Comparison of ENCODE assay signal across 20 mouse cellular contexts in the genomic region with DNA sequence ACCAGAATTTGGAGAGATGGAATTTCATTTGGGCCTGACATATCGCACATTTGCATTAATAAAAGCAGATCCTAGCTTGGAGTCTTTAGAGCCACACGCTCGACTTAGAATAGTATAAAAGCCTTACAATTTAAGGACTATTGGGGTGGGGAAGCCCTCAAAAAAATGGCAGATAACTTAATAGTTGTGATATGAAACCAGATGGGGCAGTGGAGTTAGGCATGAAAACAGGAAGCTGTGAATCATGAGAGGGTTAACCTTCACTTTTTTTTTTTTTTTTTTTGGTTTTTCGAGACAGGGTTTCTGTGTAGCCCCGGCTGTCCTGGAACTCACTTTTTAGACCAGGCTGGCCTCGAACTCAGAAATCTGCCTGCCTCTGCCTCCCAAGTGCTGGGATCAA. TPM values are rescaled to one million over a fixed set of nuclear protein-coding genes. Genes with fewer than 3 reads are reported as not detected.
"Had no signal": no experiment of that assay in that cellular context is flagged by ENCODE, and none has a peak within 500 bp of the region (broad histone marks: within the 10 kb centered on the region; RNA-seq: fewer than 3 reads in every experiment).

No protein-coding gene starts in this region.

- ATAC-seq: inflammation-experienced regulatory T-cells, adult 6 months; intestine, embryonic 16.5 days had no signal

- H3K27ac ChIP-seq: limb, embryonic 10.5 days; limb, embryonic 13.5 days; stomach, embryonic 15.5 days had no signal

- H3K4me1 ChIP-seq: stomach, embryonic 15.5 days had no signal

- DNase-seq: kidney, adult 18-20 months; kidney, postnatal 14 days; kidney, postnatal 4 days; lung, postnatal 14 days; midbrain, embryonic 14.5 days; right cerebral cortex, postnatal 14 days; right cerebral cortex, postnatal 4 days; thymus, postnatal 25 days had no signal

- H3K36me3 ChIP-seq: limb, embryonic 10.5 days; limb, embryonic 13.5 days; stomach, embryonic 15.5 days had no signal

- H3K4me3 ChIP-seq: limb, embryonic 10.5 days; limb, embryonic 13.5 days; stomach, embryonic 15.5 days had no signal

- H3K4me2 ChIP-seq: limb, embryonic 13.5 days; midbrain, embryonic 11.5 days; stomach, embryonic 15.5 days had no signal

- H3K27me3 ChIP-seq: stomach, embryonic 15.5 days had no signal

- H3K9me3 ChIP-seq: limb, embryonic 10.5 days; limb, embryonic 13.5 days; stomach, embryonic 15.5 days had no signal

- H3K9ac ChIP-seq: limb, embryonic 13.5 days; stomach, embryonic 15.5 days had no signal

RNA-seq across cellular contexts. Expression of a gene that starts 4.8 kb away (rescaled TPM):
- polyA plus RNA-seq: inflammation-experienced regulatory T-cells, adult 6 months; intestine, embryonic 16.5 days; kidney, embryonic 16.5 days; limb, embryonic 10.5 days; limb, embryonic 13.5 days; liver, adult 2 months; lung, embryonic 16.5 days; midbrain, embryonic 11.5 days; midbrain, embryonic 14.5 days; midbrain, postnatal 0 days; neural tube, embryonic 11.5 days; stomach, embryonic 15.5 days; thymus, postnatal 0 days had no signal

RNA-seq across cellular contexts. Expression of a gene that starts 33.6 kb away (rescaled TPM):
- polyA plus RNA-seq: liver, adult 2 months had no signal
